Mouse (Mus musculus) lung, embryonic 15.5 days (tissue): ENCODE results near the gene Csf3. TPM values are rescaled to one million over a fixed set of nuclear protein-coding genes. Genes with fewer than 3 reads are reported as not detected.

ENCODE experiments used
- polyA plus RNA-seq: library from polyadenylated mRNA; unstranded; fragments of >200 nt; fragmentation: Nextera tagmentation; extraction: Ambion mirVana; gene quantifications from 2 replicates; pipeline ENCODE4 v1.2.1, GENCODE M21; 2015

Gene Csf3
- polyA plus RNA-seq, 1 experiment from 2014 or later, result not detected

Other genes with a start within 250 kb of the Csf3 start
- gene Ikzf3, start 155.2 kb upstream of the Csf3 start, polyA plus RNA-seq, result 0.49 and 1.2 TPM in 2 replicates
- gene Zpbp2, start 150.2 kb upstream of the Csf3 start, polyA plus RNA-seq, result 0.14 TPM in 1 of 2 replicates, not detected in the other
- 54.6 and 55.2 TPM in 2 replicates for gene Ormdl3, start 113.9 kb upstream of the Csf3 start, polyA plus RNA-seq
- not detected in 2 replicates for gene Lrrc3c, start 103.0 kb upstream of the Csf3 start, polyA plus RNA-seq
- 1.0 and 1.4 TPM in 2 replicates for gene Gm12355, start 75.6 kb upstream of the Csf3 start, polyA plus RNA-seq
- not detected in 2 replicates for gene Gsdma3, start 74.9 kb upstream of the Csf3 start, polyA plus RNA-seq
- not detected in 2 replicates for gene Gsdma2, start 54.5 kb upstream of the Csf3 start, polyA plus RNA-seq
- gene Gsdma, start 36.9 kb upstream of the Csf3 start, polyA plus RNA-seq, result 0.06 TPM in 1 of 2 replicates, not detected in the other
- 211 and 214 TPM in 2 replicates for gene Psmd3, start 18.7 kb upstream of the Csf3 start, polyA plus RNA-seq
- 51.9 and 53.0 TPM in 2 replicates for gene Med24, start 28.2 kb downstream of the Csf3 start, polyA plus RNA-seq
- gene Thra, start 39.4 kb downstream of the Csf3 start, polyA plus RNA-seq, result 35.6 and 35.8 TPM in 2 replicates
- gene Nr1d1, start 74.1 kb downstream of the Csf3 start, polyA plus RNA-seq, result 1.0 and 1.5 TPM in 2 replicates
- 21.1 and 21.2 TPM in 2 replicates for gene Msl1, start 94.3 kb downstream of the Csf3 start, polyA plus RNA-seq
- 35.7 and 37.9 TPM in 2 replicates for gene Casc3, start 103.6 kb downstream of the Csf3 start, polyA plus RNA-seq
- 0.86 and 1.4 TPM in 2 replicates for gene Rapgefl1, start 135.5 kb downstream of the Csf3 start, polyA plus RNA-seq
- 3.7 and 4.1 TPM in 2 replicates for gene Wipf2, start 162.4 kb downstream of the Csf3 start, polyA plus RNA-seq
- gene Cdc6, start 206.5 kb downstream of the Csf3 start, polyA plus RNA-seq, result 41.3 and 42.5 TPM in 2 replicates
- 36.5 and 38.4 TPM in 2 replicates for gene Rara, start 226.6 kb downstream of the Csf3 start, polyA plus RNA-seq